Mouse (Mus musculus) frontal cortex, adult 2 months (tissue): ENCODE measurements around the gene Sarnp. TPM values are rescaled to one million over a fixed set of nuclear protein-coding genes. Genes with fewer than 3 reads are reported as not detected.

ENCODE experiments used
- DNase-seq, 2 experiments: peaks; one replicate each; pipeline ENCODE4 v3.0.0; 2022; ENCODE audit warnings: low spot score in 1 of 2; ENCODE audit errors: extremely low spot score in 1 of 2
- polyA plus RNA-seq: library from polyadenylated mRNA; depleted of rRNA; stranded (reverse); fragments of >200 nt; gene quantifications from 2 replicates; pipeline ENCODE4 v1.2.3, GENCODE M21; 2012; rRNA removed

Sarnp gene
- polyA plus RNA-seq = 55.8 and 69.0 TPM in 2 replicates

- DNase-seq = no peak
Observed at GRCm38 (mm10) chr10:128817033-128817432, at the start of gene Sarnp. TSS of gene Sarnp (plus strand) at chr10:128817333.

- no peak for DNase-seq
Observed at GRCm38 (mm10) chr10:128772895-128773294, 44.2 kb upstream of the Sarnp start.

- no peak for DNase-seq
Observed at GRCm38 (mm10) chr10:128773685-128774084, 43.4 kb upstream of the Sarnp start.

- no peak for DNase-seq
Observed at GRCm38 (mm10) chr10:128778441-128778840, 38.7 kb upstream of the Sarnp start.

- DNase-seq = no peak
Observed at GRCm38 (mm10) chr10:128779011-128779795, 37.9 kb upstream of the Sarnp start.

- DNase-seq = no peak
Observed at GRCm38 (mm10) chr10:128780200-128780599, 36.9 kb upstream of the Sarnp start.

GRCm38 (mm10) chr10:128790398-128791124 lies 26.6 kb upstream of the Sarnp start, which contains the start of gene Mmp19:
TSS of gene Mmp19 (plus strand) at chr10:128790910.
- no peak for DNase-seq

- DNase-seq = no peak
Observed at GRCm38 (mm10) chr10:128792041-128792440, 25.1 kb upstream of the Sarnp start.

GRCm38 (mm10) chr10:128793258-128793657 lies 23.9 kb upstream of the Sarnp start:
- no peak for DNase-seq

GRCm38 (mm10) chr10:128794391-128794790 lies 22.7 kb upstream of the Sarnp start:
- DNase-seq = no peak

- peak in 1 of 2 experiments; percentile 38 for DNase-seq
Observed at GRCm38 (mm10) chr10:128795581-128795980, 21.6 kb upstream of the Sarnp start.

- no peak for DNase-seq
Observed at GRCm38 (mm10) chr10:128798676-128799075, 18.5 kb upstream of the Sarnp start.

GRCm38 (mm10) chr10:128801981-128802495 lies 15.1 kb upstream of the Sarnp start:
- no peak for DNase-seq

- no peak for DNase-seq
Observed at GRCm38 (mm10) chr10:128802956-128803355, 14.2 kb upstream of the Sarnp start.

- no peak for DNase-seq
Observed at GRCm38 (mm10) chr10:128803361-128803760, 13.8 kb upstream of the Sarnp start.

GRCm38 (mm10) chr10:128803771-128804270 lies 13.3 kb upstream of the Sarnp start, which contains the start of gene Dnajc14:
TSS of gene Dnajc14 (plus strand) at chr10:128804062.
- peak; percentile 61 to 76 for DNase-seq

GRCm38 (mm10) chr10:128804271-128805091 lies 12.7 kb upstream of the Sarnp start, which contains the start of gene Tmem198b:
TSS of gene Tmem198b (minus strand) at chr10:128804370.
- DNase-seq = peak; percentile 52 to 75

GRCm38 (mm10) chr10:128805092-128806000 lies 11.8 kb upstream of the Sarnp start:
- DNase-seq = peak; percentile 93 to 95

GRCm38 (mm10) chr10:128806086-128806485 lies 11.0 kb upstream of the Sarnp start:
- DNase-seq = no peak
